ENCODE assay signal across 9 mouse cellular contexts in genomic region chr5:17816170-17816569, GRCm38 (mm10).
DNase-seq lines count a peak whose midpoint lies in the region; ATAC-seq and TF ChIP-seq lines count a peak whose summit lies in the region.
"Had no signal": no experiment of that assay in that cellular context is flagged by ENCODE, and none has a peak within 500 bp of the region (broad histone marks: within the 10 kb centered on the region; RNA-seq: fewer than 3 reads in every experiment).

No protein-coding gene starts in this region.

- H3K9me3 ChIP-seq in neural tube, embryonic 11.5 days (ENCODE audit: control insufficient read depth, low read length): no peaks in the 10 kb centered on the region
- no peaks in the 10 kb centered on the region for H3K9me3 ChIP-seq in neural tube, embryonic 15.5 days (replicated peaks)
- H3K9me3 ChIP-seq: neural tube, embryonic 13.5 days had no signal

- no peak overlapping the region for H3K4me3 ChIP-seq in gastrocnemius, adult 2 months
- H3K4me3 ChIP-seq in neural tube, embryonic 11.5 days (ENCODE audit: low read depth, low read length): no peak overlapping the region
- H3K4me3 ChIP-seq in neural tube, embryonic 15.5 days (replicated peaks): no peak overlapping the region
- H3K4me3 ChIP-seq: neural tube, embryonic 13.5 days had no signal

- no peak for DNase-seq in gastrocnemius, adult 2 months
- no peak for DNase-seq in gastrocnemius, postnatal 4 days (ENCODE audit: low spot score in 2 of 2)
- DNase-seq in neural tube, embryonic 11.5 days (ENCODE audit: low spot score): peak; percentile 36
- DNase-seq in retina, postnatal 1 day: peak; percentile 43
- no peak for DNase-seq in spleen, postnatal 4 days (ENCODE audit: low spot score in 2 of 2)
- DNase-seq in cerebellum, adult 9-11 months: no peak

- no peak overlapping the region for H3K4me2 ChIP-seq in neural tube, embryonic 11.5 days (ENCODE audit: low read depth)
- H3K4me2 ChIP-seq in neural tube, embryonic 15.5 days: no peak overlapping the region
- H3K4me2 ChIP-seq: neural tube, embryonic 13.5 days had no signal

- intact Hi-C loops in gastrocnemius, adult 2 months (cut with DNase I): loop anchor here (1.0 kb wide), 1 partner anchor 227 kb away; no protein-coding TSS in a partner anchor

- H3K9ac ChIP-seq in neural tube, embryonic 11.5 days (ENCODE audit: low read length): no peak overlapping the region
- H3K9ac ChIP-seq in neural tube, embryonic 15.5 days (replicated peaks): no peak overlapping the region
- H3K9ac ChIP-seq: neural tube, embryonic 13.5 days had no signal

- ATAC-seq in neural tube, embryonic 11.5 days (ENCODE audit: insufficient read depth, low FRiP score, low TSS enrichment): no peak
- no peak for ATAC-seq in neural tube, embryonic 15.5 days (ENCODE audit: low FRiP score)
- ATAC-seq in erythroblast, adult 5-6 weeks (replicated peaks; ENCODE audit: low FRiP score, poor library complexity, severe bottlenecking): peak; percentile 76

- H3K27ac ChIP-seq in gastrocnemius, adult 2 months: peak overlapping the region; percentile 25
- H3K27ac ChIP-seq in neural tube, embryonic 11.5 days (ENCODE audit: low read depth, low read length): no peak overlapping the region
- no peak overlapping the region for H3K27ac ChIP-seq in neural tube, embryonic 15.5 days (replicated peaks)
- H3K27ac ChIP-seq: neural tube, embryonic 13.5 days had no signal

- peak; percentile 83 for TF ChIP-seq CTCF in gastrocnemius, adult 2 months (IDR thresholded peaks at IDR 0.05)

- WGBS in neural tube, embryonic 11.5 days: 8% methylated on average over 2 of the region's 2 CpGs
- WGBS in neural tube, embryonic 15.5 days: 6% methylated on average over 2 of the region's 2 CpGs

- no peaks in the 10 kb centered on the region for H3K4me1 ChIP-seq in neural tube, embryonic 11.5 days (ENCODE audit: control insufficient read depth, insufficient read depth, low read length)
- H3K4me1 ChIP-seq in neural tube, embryonic 15.5 days: no peaks in the 10 kb centered on the region
- H3K4me1 ChIP-seq: neural tube, embryonic 13.5 days had no signal

- H3K27me3 ChIP-seq in neural tube, embryonic 11.5 days (ENCODE audit: control insufficient read depth, insufficient read depth, low read length): no peaks in the 10 kb centered on the region
- H3K27me3 ChIP-seq in neural tube, embryonic 15.5 days (replicated peaks): no peaks in the 10 kb centered on the region
- H3K27me3 ChIP-seq: neural tube, embryonic 13.5 days had no signal

- no peaks in the 10 kb centered on the region for H3K36me3 ChIP-seq in neural tube, embryonic 11.5 days (ENCODE audit: control insufficient read depth, insufficient read depth, low read length)
- no peaks in the 10 kb centered on the region for H3K36me3 ChIP-seq in neural tube, embryonic 15.5 days
- H3K36me3 ChIP-seq: neural tube, embryonic 13.5 days had no signal

Comparison
In these comparisons a context has a peak if more than half of its experiments do, and no peak if none do; other contexts are left out.
1. DNase-seq: peak in neural tube, embryonic 11.5 days (single experiment) and retina, postnatal 1 day (single experiment); none in gastrocnemius, adult 2 months (single experiment), gastrocnemius, postnatal 4 days (0 of 2), spleen, postnatal 4 days (0 of 2) and cerebellum, adult 9-11 months (single experiment).